Mouse (Mus musculus): ENCODE measurements around the gene Als2cr12. TPM values are rescaled to one million over a fixed set of nuclear protein-coding genes. Genes with fewer than 3 reads are reported as not detected.
"Not testable (repeated sequence)": the region's sequence is repeated elsewhere in the genome, so short reads cannot be mapped to it uniquely, and the experiment has no call there.

The Als2cr12 gene
- polyA plus RNA-seq, 1 experiment from 2014 or later = not detected

DNA sequence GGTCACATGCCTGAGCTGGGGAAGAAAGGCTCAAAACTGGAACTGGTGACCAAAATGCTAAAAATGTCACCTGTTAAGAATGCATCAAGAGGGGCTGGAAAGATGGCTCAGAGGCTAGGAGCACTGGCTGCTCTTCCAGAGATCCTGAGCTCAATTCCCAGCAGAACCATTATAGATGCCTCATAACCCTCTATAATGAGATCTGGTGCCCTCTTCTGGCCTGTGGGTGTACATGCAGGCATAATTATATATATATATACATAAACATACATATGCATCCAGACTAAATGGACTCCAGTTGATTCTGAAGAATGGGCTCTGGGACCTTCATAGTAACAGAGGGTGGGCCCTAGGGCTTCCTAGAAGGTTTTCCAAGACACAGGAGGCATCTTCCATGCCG lies 18.2 kb downstream of the Als2cr12 start:
- Histone ChIP-seq H3K4me2 (ENCODE audit: low read depth, low read length) (no peak overlapping the region), H3K27ac (ENCODE audit: low read length) (no peak overlapping the region), H3K36me3 (ENCODE audit: control insufficient read depth, insufficient read depth) (no peaks in the 10 kb centered on the region), H3K9me3 (replicated peaks; ENCODE audit: control insufficient read depth, low read length) (no peaks in the 10 kb centered on the region), H3K9ac (ENCODE audit: low read length) (no peak overlapping the region), H3K4me1 (ENCODE audit: control insufficient read depth, insufficient read depth, low read length) (no peaks in the 10 kb centered on the region), H3K4me3 (ENCODE audit: low read length) (no peak overlapping the region), H3K27me3 (ENCODE audit: control insufficient read depth, insufficient read depth, low read length) (no peaks in the 10 kb centered on the region)
- WGBS = 92% methylated on average over 1 of the region's 1 CpGs
- no peak for ATAC-seq (replicated peaks; ENCODE audit: extremely low read depth, insufficient read depth, low FRiP score)

DNA sequence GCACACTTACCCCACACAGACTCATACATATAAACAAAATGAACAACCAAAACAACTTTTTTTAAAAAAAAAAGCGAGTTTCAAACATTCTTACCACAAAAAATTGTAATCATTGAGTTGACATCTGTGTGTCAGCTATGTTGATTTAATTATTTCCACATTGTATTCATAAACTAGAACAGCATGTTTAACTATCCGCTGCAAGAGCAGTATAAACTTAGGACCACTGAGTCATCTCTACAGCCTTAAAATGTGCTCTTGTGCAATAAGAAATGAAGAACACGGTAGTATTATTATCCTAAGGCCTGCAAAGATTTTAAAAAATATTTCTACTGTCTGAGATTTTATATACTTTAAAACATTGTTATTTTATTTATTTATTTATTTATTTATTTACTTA lies 20.8 kb downstream of the Als2cr12 start:
- no peak overlapping the region for H3K4me3 ChIP-seq (ENCODE audit: low read length)
- WGBS = 75% methylated on average over 3 of the region's 3 CpGs
- no peak overlapping the region for H3K9ac ChIP-seq (ENCODE audit: low read length)
- ATAC-seq (replicated peaks; ENCODE audit: extremely low read depth, insufficient read depth, low FRiP score) = no peak
- H3K27me3 ChIP-seq (ENCODE audit: control insufficient read depth, insufficient read depth, low read length) = no peaks in the 10 kb centered on the region
- H3K4me1 ChIP-seq (ENCODE audit: control insufficient read depth, insufficient read depth, low read length) = no peaks in the 10 kb centered on the region
- H3K9me3 ChIP-seq (replicated peaks; ENCODE audit: control insufficient read depth, low read length) = no peaks in the 10 kb centered on the region
- H3K36me3 ChIP-seq (ENCODE audit: control insufficient read depth, insufficient read depth) = no peaks in the 10 kb centered on the region
- no peak overlapping the region for H3K4me2 ChIP-seq (ENCODE audit: low read depth, low read length)
- H3K27ac ChIP-seq (ENCODE audit: low read length) = no peak overlapping the region

DNA sequence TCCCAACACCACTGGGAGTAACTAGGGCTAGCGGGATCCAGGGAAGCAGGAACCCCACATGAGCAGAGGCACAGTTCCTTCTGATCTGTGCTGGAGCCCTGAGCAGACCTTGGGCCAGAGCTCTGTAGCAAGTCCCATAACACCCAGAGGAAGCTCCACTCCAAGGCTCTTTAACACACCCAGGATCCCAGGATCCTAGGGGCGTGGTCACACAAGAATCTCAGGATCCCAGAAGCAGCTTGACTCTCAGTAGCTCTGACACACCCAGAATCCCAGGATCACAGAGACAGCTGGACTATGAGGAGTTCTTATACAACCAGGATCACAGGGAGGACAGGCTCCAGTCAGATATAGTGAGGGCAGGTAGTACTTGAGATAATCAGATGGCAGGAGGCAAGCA lies 23.7 kb downstream of the Als2cr12 start:
- H3K9me3 ChIP-seq (replicated peaks; ENCODE audit: control insufficient read depth, low read length) = no peaks in the 10 kb centered on the region
- H3K9ac ChIP-seq (ENCODE audit: low read length) = no peak overlapping the region
- no peak for ATAC-seq (replicated peaks; ENCODE audit: extremely low read depth, insufficient read depth, low FRiP score)
- no peaks in the 10 kb centered on the region for H3K27me3 ChIP-seq (ENCODE audit: control insufficient read depth, insufficient read depth, low read length)
- H3K27ac ChIP-seq (ENCODE audit: low read length) = no peak overlapping the region
- no peak overlapping the region for H3K4me2 ChIP-seq (ENCODE audit: low read depth, low read length)
- H3K36me3 ChIP-seq (ENCODE audit: control insufficient read depth, insufficient read depth) = no peaks in the 10 kb centered on the region
- H3K4me1 ChIP-seq (ENCODE audit: control insufficient read depth, insufficient read depth, low read length) = no peaks in the 10 kb centered on the region
- no peak overlapping the region for H3K4me3 ChIP-seq (ENCODE audit: low read length)
- 82% methylated on average over 2 of the region's 2 CpGs for WGBS

DNA sequence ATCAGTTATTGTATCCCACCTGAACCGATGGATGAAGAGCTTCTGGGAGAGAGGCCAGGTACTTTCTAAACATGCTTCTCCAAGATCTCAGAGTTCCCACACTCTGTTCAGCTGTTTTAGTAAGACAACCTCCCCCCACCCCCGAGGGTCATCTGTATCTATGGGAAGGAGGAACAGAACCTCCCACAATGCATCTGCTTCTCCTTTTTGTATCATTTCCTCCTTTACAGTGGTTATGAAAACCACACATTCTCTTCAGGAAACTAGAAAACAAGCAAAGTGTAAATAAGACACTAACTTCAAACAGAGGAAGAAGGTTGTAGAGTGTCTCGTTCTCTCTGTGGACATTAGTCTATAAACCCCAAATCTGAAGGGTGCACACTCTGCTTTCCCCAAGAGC lies 26.2 kb downstream of the Als2cr12 start:
- WGBS = 77% methylated on average over 3 of the region's 3 CpGs
- H3K4me2 ChIP-seq (ENCODE audit: low read depth, low read length); H3K9ac ChIP-seq (ENCODE audit: low read length); H3K4me1 ChIP-seq (ENCODE audit: control insufficient read depth, insufficient read depth, low read length); H3K4me3 ChIP-seq (ENCODE audit: low read length); H3K36me3 ChIP-seq (ENCODE audit: control insufficient read depth, insufficient read depth); H3K27ac ChIP-seq (ENCODE audit: low read length); ATAC-seq (replicated peaks; ENCODE audit: extremely low read depth, insufficient read depth, low FRiP score); H3K9me3 ChIP-seq (replicated peaks; ENCODE audit: control insufficient read depth, low read length); H3K27me3 ChIP-seq (ENCODE audit: control insufficient read depth, insufficient read depth, low read length): not testable (repeated sequence)

DNA sequence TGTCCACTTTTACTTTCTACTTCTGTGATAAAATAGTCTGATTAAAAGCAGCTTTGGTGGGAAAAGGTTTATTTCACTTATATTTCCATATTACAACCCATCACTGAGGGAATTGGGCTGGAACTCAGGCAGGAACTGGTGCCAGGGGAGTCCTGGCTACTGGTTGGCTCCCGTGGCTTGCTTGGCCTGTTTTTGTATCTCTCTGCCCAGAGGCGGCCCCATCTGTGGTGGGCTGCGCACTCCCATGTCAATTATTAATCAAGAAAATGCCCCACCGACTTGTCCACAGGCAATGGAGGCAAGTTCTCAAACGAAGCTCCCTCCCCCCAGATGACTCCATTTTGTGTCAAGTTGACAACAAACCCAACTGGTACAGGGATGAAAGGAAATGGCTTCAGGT lies 27.6 kb downstream of the Als2cr12 start:
- Histone ChIP-seq H3K4me3 (ENCODE audit: low read length) (no peak overlapping the region), H3K27ac (ENCODE audit: low read length) (no peak overlapping the region), H3K4me1 (ENCODE audit: control insufficient read depth, insufficient read depth, low read length) (no peaks in the 10 kb centered on the region), H3K36me3 (ENCODE audit: control insufficient read depth, insufficient read depth) (no peaks in the 10 kb centered on the region), H3K27me3 (ENCODE audit: control insufficient read depth, insufficient read depth, low read length) (no peaks in the 10 kb centered on the region), H3K4me2 (ENCODE audit: low read depth, low read length) (no peak overlapping the region), H3K9ac (ENCODE audit: low read length) (no peak overlapping the region), H3K9me3 (replicated peaks; ENCODE audit: control insufficient read depth, low read length) (no peaks in the 10 kb centered on the region)
- no peak for ATAC-seq (replicated peaks; ENCODE audit: extremely low read depth, insufficient read depth, low FRiP score)
- WGBS = 83% methylated on average over 5 of the region's 5 CpGs

DNA sequence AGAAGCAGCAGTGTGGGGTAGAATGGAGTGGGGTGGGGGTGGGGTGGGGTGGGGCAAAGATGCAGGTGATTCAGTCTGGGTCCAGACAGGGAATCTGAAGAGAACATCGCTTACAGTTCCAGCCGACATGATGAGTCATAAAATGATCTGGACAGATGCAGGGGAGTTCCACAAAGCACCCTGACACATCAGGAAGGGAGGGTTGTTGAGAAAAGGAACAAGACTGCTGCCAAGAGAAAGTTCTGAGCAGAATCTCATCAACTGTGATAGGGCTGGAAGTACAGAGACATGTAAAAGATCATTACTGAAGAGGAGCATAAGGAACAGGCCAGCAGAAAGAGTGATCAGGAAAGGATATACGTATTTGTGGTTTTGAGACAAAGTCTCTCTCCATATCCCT lies 32.4 kb downstream of the Als2cr12 start:
- not testable (repeated sequence) for H3K27me3 ChIP-seq (ENCODE audit: control insufficient read depth, insufficient read depth, low read length); H3K9me3 ChIP-seq (replicated peaks; ENCODE audit: control insufficient read depth, low read length); H3K27ac ChIP-seq (ENCODE audit: low read length); H3K9ac ChIP-seq (ENCODE audit: low read length); H3K4me3 ChIP-seq (ENCODE audit: low read length); H3K4me1 ChIP-seq (ENCODE audit: control insufficient read depth, insufficient read depth, low read length); H3K4me2 ChIP-seq (ENCODE audit: low read depth, low read length); ATAC-seq (replicated peaks; ENCODE audit: extremely low read depth, insufficient read depth, low FRiP score); H3K36me3 ChIP-seq (ENCODE audit: control insufficient read depth, insufficient read depth)
- 56% methylated on average over 3 of the region's 3 CpGs for WGBS

DNA sequence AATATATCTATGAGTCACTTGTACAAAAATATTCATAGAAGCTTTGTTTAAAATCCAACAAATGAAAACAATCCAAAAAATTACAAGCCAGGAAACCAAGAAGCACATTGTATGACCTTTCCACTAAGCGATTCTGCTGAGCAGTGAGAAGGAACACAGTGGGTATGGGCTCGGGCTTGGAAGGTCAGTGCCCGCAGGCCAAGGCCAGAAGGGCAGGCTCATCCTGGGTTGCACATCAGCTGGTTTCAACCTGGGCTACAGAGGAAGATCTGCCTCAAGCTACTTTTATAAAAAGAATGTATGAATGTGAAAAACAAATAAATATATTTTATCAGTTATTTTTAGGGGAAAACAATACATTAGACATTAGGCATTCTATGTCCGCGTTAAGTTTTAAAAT lies 33.1 kb downstream of the Als2cr12 start:
- not testable (repeated sequence) for H3K9me3 ChIP-seq (replicated peaks; ENCODE audit: control insufficient read depth, low read length); H3K4me1 ChIP-seq (ENCODE audit: control insufficient read depth, insufficient read depth, low read length); H3K27ac ChIP-seq (ENCODE audit: low read length); ATAC-seq (replicated peaks; ENCODE audit: extremely low read depth, insufficient read depth, low FRiP score); H3K4me3 ChIP-seq (ENCODE audit: low read length); H3K9ac ChIP-seq (ENCODE audit: low read length); H3K27me3 ChIP-seq (ENCODE audit: control insufficient read depth, insufficient read depth, low read length); H3K36me3 ChIP-seq (ENCODE audit: control insufficient read depth, insufficient read depth); H3K4me2 ChIP-seq (ENCODE audit: low read depth, low read length)
- WGBS = 86% methylated on average over 5 of the region's 5 CpGs

DNA sequence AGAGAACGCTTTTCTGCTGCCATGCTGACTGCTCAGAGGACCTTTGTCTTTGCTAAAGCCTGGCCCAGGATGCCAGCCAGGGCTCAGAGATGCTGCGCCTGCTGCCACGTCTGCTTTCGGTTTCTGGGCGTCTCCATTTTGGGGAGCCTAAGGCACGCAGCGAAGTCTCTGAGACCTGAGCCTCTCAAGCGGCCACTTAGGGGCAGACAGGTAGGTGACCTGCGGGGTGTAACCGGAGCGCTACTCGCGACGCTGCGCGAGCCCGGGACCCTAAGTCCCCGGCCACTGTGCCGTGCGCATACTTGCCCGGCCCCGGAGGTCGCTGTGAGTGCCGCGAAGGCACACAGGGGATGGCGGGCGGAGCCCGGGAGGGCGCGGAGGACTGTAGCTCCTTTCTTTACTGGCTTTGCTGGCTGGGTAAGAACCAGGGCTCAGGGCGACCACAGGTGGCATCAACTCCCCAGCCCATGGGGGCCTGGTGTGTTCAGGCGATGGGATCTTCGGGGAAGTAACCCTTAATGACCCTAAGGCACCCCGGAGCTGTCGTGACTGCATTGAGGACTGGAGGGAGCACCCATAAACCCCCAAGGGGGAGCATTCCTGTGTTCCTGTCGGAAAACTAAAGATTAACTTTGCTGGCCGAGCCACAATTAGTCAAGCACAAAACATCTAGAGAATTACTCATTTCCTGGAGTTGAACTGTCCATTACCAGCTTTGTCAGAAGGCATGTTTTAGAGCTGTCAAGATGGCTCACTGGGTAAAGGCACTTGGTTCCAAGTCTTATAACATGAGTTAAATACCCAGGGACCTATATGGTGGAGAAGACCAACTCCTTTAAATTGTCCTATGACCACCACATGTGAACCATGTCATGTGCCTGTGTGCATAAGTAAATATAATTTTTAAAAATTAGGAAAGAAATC lies 43.0 kb downstream of the Als2cr12 start:
- H3K9me3 ChIP-seq (replicated peaks; ENCODE audit: control insufficient read depth, low read length) = no peaks in the 10 kb centered on the region
- peak; percentile 41 for ATAC-seq (replicated peaks; ENCODE audit: extremely low read depth, insufficient read depth, low FRiP score)
- peak overlapping the region; percentile 83 for H3K4me3 ChIP-seq (ENCODE audit: low read length)
- 1% methylated on average over 37 of the region's 37 CpGs for WGBS
- H3K4me1 ChIP-seq (ENCODE audit: control insufficient read depth, insufficient read depth, low read length) = no peaks in the 10 kb centered on the region
- H3K27ac ChIP-seq (ENCODE audit: low read length) = peak overlapping the region; percentile 51; the same call in 1 of the 2 replicates
- peak overlapping the region; percentile 85 for H3K9ac ChIP-seq (ENCODE audit: low read length)
- H3K27me3 ChIP-seq (ENCODE audit: control insufficient read depth, insufficient read depth, low read length) = no peaks in the 10 kb centered on the region
- H3K4me2 ChIP-seq (ENCODE audit: low read depth, low read length) = peak overlapping the region; percentile 78
- H3K36me3 ChIP-seq (ENCODE audit: control insufficient read depth, insufficient read depth) = no peaks in the 10 kb centered on the region

DNA sequence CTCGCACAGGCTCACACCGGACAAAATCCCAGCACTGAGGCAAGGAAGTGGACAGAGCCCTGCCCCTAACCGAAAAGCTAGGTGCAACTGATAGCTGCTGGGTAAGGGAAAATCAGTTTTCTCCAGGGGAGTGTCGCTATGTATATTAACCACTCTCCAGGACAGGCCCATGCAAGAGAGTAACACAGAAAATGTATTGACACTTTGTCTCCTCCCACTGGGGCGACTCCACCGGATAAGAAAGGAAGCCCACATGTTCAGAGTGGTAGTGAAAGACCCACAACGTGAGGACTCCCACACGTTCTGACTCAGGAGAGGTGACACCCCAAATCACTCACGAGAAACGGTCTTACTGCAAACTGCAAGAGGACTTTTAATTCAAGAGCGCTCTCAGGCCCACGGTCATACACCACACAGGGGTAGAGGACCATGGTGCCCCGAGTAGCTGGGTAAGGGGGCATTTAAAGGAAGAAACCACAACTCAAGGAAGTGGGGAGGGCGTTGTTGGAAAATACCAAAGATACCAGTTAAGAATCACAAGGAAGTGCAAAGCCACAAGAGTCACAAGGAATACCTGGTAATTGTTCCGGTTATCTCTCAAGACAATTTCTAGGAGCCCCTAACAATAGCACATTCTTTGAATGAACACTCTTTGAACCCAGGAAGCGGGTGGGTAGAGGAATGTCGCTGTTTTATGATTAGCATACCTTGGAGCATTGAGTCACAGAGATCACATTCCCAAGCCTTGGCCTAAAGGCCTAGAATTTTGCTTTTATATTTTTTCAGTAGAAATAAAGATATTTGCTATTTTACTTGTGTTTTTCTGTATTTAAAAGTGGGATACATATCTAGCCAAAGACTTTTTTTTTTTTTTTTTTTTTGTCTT lies 44.0 kb downstream of the Als2cr12 start:
- ATAC-seq (replicated peaks; ENCODE audit: extremely low read depth, insufficient read depth, low FRiP score); H3K27ac ChIP-seq (ENCODE audit: low read length): not testable (repeated sequence)
- 75% methylated on average over 17 of the region's 17 CpGs for WGBS

More for the DNA sequence above, 44.0 kb downstream of the Als2cr12 start:
- not testable (repeated sequence) for H3K4me1 ChIP-seq (ENCODE audit: control insufficient read depth, insufficient read depth, low read length); H3K9me3 ChIP-seq (replicated peaks; ENCODE audit: control insufficient read depth, low read length); H3K27me3 ChIP-seq (ENCODE audit: control insufficient read depth, insufficient read depth, low read length); H3K36me3 ChIP-seq (ENCODE audit: control insufficient read depth, insufficient read depth)
- Histone ChIP-seq H3K9ac (ENCODE audit: low read length) (peak overlapping the region; percentile 85), H3K4me3 (ENCODE audit: low read length) (peak overlapping the region; percentile 83), H3K4me2 (ENCODE audit: low read depth, low read length) (peak overlapping the region; percentile 78)

Data from heart, embryonic 16.5 days (tissue).